Mouse (Mus musculus): ENCODE data around the gene Mapk10.

Gene Mapk10

GRCm38 (mm10) chr5:103050319-103050916, 160.7 kb downstream of the Mapk10 start:
- DNase-seq (ENCODE audit: low read depth), result no peak

- no peak for DNase-seq (ENCODE audit: low read depth)
Observed at GRCm38 (mm10) chr5:103048011-103048410, 163.1 kb downstream of the Mapk10 start.

GRCm38 (mm10) chr5:103037752-103038151, 173.4 kb downstream of the Mapk10 start:
- DNase-seq (ENCODE audit: low read depth), result no peak

GRCm38 (mm10) chr5:103028940-103029621, 182.1 kb downstream of the Mapk10 start:
- DNase-seq (ENCODE audit: low read depth), result no peak

- no peak for DNase-seq (ENCODE audit: low read depth)
Observed at GRCm38 (mm10) chr5:103022504-103023172, 188.5 kb downstream of the Mapk10 start.

- no peak for DNase-seq (ENCODE audit: low read depth)
Observed at GRCm38 (mm10) chr5:103021479-103021878, 189.7 kb downstream of the Mapk10 start.

- DNase-seq (ENCODE audit: low read depth), result no peak
Observed at GRCm38 (mm10) chr5:103020954-103021353, 190.2 kb downstream of the Mapk10 start.

- no peak for DNase-seq (ENCODE audit: low read depth)
Observed at GRCm38 (mm10) chr5:103020127-103020526, 191.0 kb downstream of the Mapk10 start.

GRCm38 (mm10) chr5:103017637-103018036, 193.5 kb downstream of the Mapk10 start:
- DNase-seq (ENCODE audit: low read depth), result no peak

- no peak for DNase-seq (ENCODE audit: low read depth)
Observed at GRCm38 (mm10) chr5:103014309-103014708, 196.8 kb downstream of the Mapk10 start.

- DNase-seq (ENCODE audit: low read depth), result no peak
Observed at GRCm38 (mm10) chr5:103008894-103009293, 202.2 kb downstream of the Mapk10 start.

GRCm38 (mm10) chr5:103002116-103002515, 209.0 kb downstream of the Mapk10 start:
- DNase-seq (ENCODE audit: low read depth), result no peak

GRCm38 (mm10) chr5:103000572-103000971, 210.6 kb downstream of the Mapk10 start:
- no peak for DNase-seq (ENCODE audit: low read depth)

- DNase-seq (ENCODE audit: low read depth), result no peak
Observed at GRCm38 (mm10) chr5:102998524-102998923, 212.6 kb downstream of the Mapk10 start.

- no peak for DNase-seq (ENCODE audit: low read depth)
Observed at GRCm38 (mm10) chr5:102997907-102998306, 213.2 kb downstream of the Mapk10 start.

- no peak for DNase-seq (ENCODE audit: low read depth)
Observed at GRCm38 (mm10) chr5:102996331-102996730, 214.8 kb downstream of the Mapk10 start.

GRCm38 (mm10) chr5:102995928-102996327, 215.2 kb downstream of the Mapk10 start:
- no peak for DNase-seq (ENCODE audit: low read depth)

- no peak for DNase-seq (ENCODE audit: low read depth)
Observed at GRCm38 (mm10) chr5:102993951-102994350, 217.2 kb downstream of the Mapk10 start.

GRCm38 (mm10) chr5:102991691-102992090, 219.4 kb downstream of the Mapk10 start:
- no peak for DNase-seq (ENCODE audit: low read depth)

GRCm38 (mm10) chr5:102978382-102978781, 232.8 kb downstream of the Mapk10 start:
- DNase-seq (ENCODE audit: low read depth), result no peak

GRCm38 (mm10) chr5:102977138-102977537, 234.0 kb downstream of the Mapk10 start:
- DNase-seq (ENCODE audit: low read depth), result no peak

GRCm38 (mm10) chr5:102976540-102976939, 234.6 kb downstream of the Mapk10 start:
- DNase-seq (ENCODE audit: low read depth), result no peak

- DNase-seq (ENCODE audit: low read depth), result no peak
Observed at GRCm38 (mm10) chr5:102974400-102974799, 236.7 kb downstream of the Mapk10 start.

Data from c-Kit-positive CD71-positive TER-119-negative erythroid progenitor cells, embryonic 14.5 days (primary cell).